Mouse (Mus musculus) CH12.LX (cell line): ENCODE measurements around the gene Gm6871. TPM values are rescaled to one million over a fixed set of nuclear protein-coding genes. Genes with fewer than 3 reads are reported as not detected.

Experiments
- DNase-seq: peaks from one replicate; pipeline ENCODE4 v3.0.0-alpha.2; 2013; ENCODE audit errors: extremely low read depth
- H3K27ac ChIP-seq: 2 replicates; pipeline ENCODE4 v1.5.1; 2012; ENCODE audit warnings: low read depth, mild to moderate bottlenecking, control low read depth, moderate library complexity; ENCODE audit not compliant: insufficient read depth
- H3K27me3 ChIP-seq: replicated peaks from 2 replicates; pipeline ENCODE3; 2012; ENCODE audit warnings: inconsistent platforms
- H3K36me3 ChIP-seq, 2 experiments: replicated peaks in 1 of 2; 2 replicates each; pipeline versions ENCODE3 to v1.6.1; 2012; ENCODE audit warnings: inconsistent platforms in 1 of 2, low read length in 1 of 2, mild to moderate bottlenecking in 1 of 2, mixed read lengths in 1 of 2, moderate library complexity in 1 of 2; ENCODE audit not compliant: control insufficient read depth in 1 of 2, insufficient read depth in 1 of 2
- H3K4me1 ChIP-seq, 2 experiments: 2 replicates each; pipeline ENCODE4 v1.6.1; 2012; ENCODE audit warnings: inconsistent platforms in 1 of 2, moderate library complexity in 1 of 2; ENCODE audit not compliant: insufficient read depth in 2 of 2, control insufficient read depth in 1 of 2
- H3K4me2 ChIP-seq: 2 replicates; pipeline ENCODE4 v1.6.1; 2012; ENCODE audit warnings: low read depth, mild to moderate bottlenecking, control low read depth; ENCODE audit not compliant: poor library complexity, insufficient read depth, severe bottlenecking
- H3K4me3 ChIP-seq, 3 experiments: fragments of 150-350 bp in 1 of 3; sonication (generic) in 1 of 3; replicated peaks in 1 of 3; 2 replicates each; pipeline versions ENCODE3 to v1.5.1; 2011 to 2012; ENCODE audit warnings: low read depth in 2 of 3, low read length in 2 of 3, mild to moderate bottlenecking in 2 of 3, moderate library complexity in 2 of 3, control low read depth in 1 of 3, improper control_type of control experiment in 1 of 3, inconsistent platforms in 1 of 3, mixed read lengths in 1 of 3; ENCODE audit not compliant: poor library complexity in 1 of 3
- H3K79me2 ChIP-seq: replicated peaks from 2 replicates; pipeline ENCODE4 v1.6.1; 2012; ENCODE audit warnings: mild to moderate bottlenecking, moderate library complexity; ENCODE audit not compliant: control insufficient read depth, poor library complexity, insufficient read depth, severe bottlenecking; ENCODE audit errors: extremely low read depth
- H3K9ac ChIP-seq: 2 replicates; pipeline ENCODE4 v1.6.1; 2012; ENCODE audit warnings: low read depth, mild to moderate bottlenecking, control low read depth, moderate library complexity; ENCODE audit not compliant: insufficient read depth
- H3K9me3 ChIP-seq: replicated peaks from 2 replicates; pipeline ENCODE3; 2012; ENCODE audit warnings: low read length, inconsistent platforms, mixed read lengths
- CHD1 ChIP-seq: IDR thresholded peaks from 2 replicates; pipeline ENCODE4 v1.6.1; 2012; ENCODE audit warnings: low read depth, low read length, improper control_type of control experiment, inconsistent platforms
- CHD2 ChIP-seq: IDR thresholded peaks from 2 replicates; pipeline ENCODE4 v1.6.1; 2011; ENCODE audit warnings: low read length, improper control_type of control experiment
- CTCF ChIP-seq, 2 experiments: IDR thresholded peaks in 1 of 2; conservative IDR thresholded peaks in 1 of 2; 2 replicates each; pipeline ENCODE4 v1.5.1; 2011 to 2012; ENCODE audit warnings: low read depth in 2 of 2, low read length in 2 of 2, improper control_type of control experiment in 1 of 2, inconsistent platforms in 1 of 2, mild to moderate bottlenecking in 1 of 2, moderate library complexity in 1 of 2
- EP300 ChIP-seq: IDR thresholded peaks from 2 replicates; pipeline ENCODE4 v1.6.1; 2011; ENCODE audit warnings: low read length, improper control_type of control experiment
- GABPA ChIP-seq: IDR thresholded peaks from 2 replicates; pipeline ENCODE4 v1.6.1; 2012; ENCODE audit warnings: low read depth, low read length, improper control_type of control experiment, inconsistent platforms; ENCODE audit not compliant: insufficient replicate concordance
- HCFC1 ChIP-seq: IDR thresholded peaks from 2 replicates; pipeline ENCODE4 v1.6.1; 2012; ENCODE audit warnings: low read depth, mild to moderate bottlenecking, inconsistent platforms, low read length, improper control_type of control experiment
- IRF4 ChIP-seq: IDR thresholded peaks from 2 replicates; pipeline ENCODE4 v1.6.1; 2014; ENCODE audit warnings: low read depth, mild to moderate bottlenecking, inconsistent platforms, low read length, improper control_type of control experiment
- JUN ChIP-seq: IDR thresholded peaks from 2 replicates; pipeline ENCODE4 v1.6.1; 2011; ENCODE audit warnings: low read depth, mild to moderate bottlenecking, low read length, improper control_type of control experiment, moderate library complexity; ENCODE audit not compliant: insufficient read depth
- KAT2A ChIP-seq: IDR thresholded peaks from 2 replicates; pipeline ENCODE4 v1.6.1; 2012; ENCODE audit warnings: low read length, improper control_type of control experiment, inconsistent platforms; ENCODE audit not compliant: insufficient replicate concordance
- MAX ChIP-seq: IDR thresholded peaks from 2 replicates; pipeline ENCODE4 v1.6.1; 2011; ENCODE audit warnings: low read length, improper control_type of control experiment
- MEF2A ChIP-seq: IDR thresholded peaks from 2 replicates; pipeline ENCODE4 v1.6.1; 2014; ENCODE audit warnings: low read depth, mild to moderate bottlenecking, inconsistent platforms, low read length, improper control_type of control experiment, borderline replicate concordance
- MYC ChIP-seq: IDR thresholded peaks from 2 replicates; pipeline ENCODE4 v1.6.1; 2011; ENCODE audit warnings: low read depth, mild to moderate bottlenecking, improper control_type of control experiment, low read length
- NELFE ChIP-seq: IDR thresholded peaks from 2 replicates; pipeline ENCODE4 v1.6.1; 2011; ENCODE audit warnings: low read depth, low read length, improper control_type of control experiment
- NRF1 ChIP-seq: IDR thresholded peaks from 2 replicates; pipeline ENCODE4 v1.6.1; 2014; ENCODE audit warnings: low read depth, mild to moderate bottlenecking, inconsistent platforms, low read length, improper control_type of control experiment, moderate library complexity
- POLR2A ChIP-seq: IDR thresholded peaks from 2 replicates; pipeline ENCODE4 v1.6.1; 2011; ENCODE audit warnings: low read depth, mild to moderate bottlenecking, improper control_type of control experiment, low read length
- POLR2AphosphoS2 ChIP-seq: IDR thresholded peaks from 2 replicates; pipeline ENCODE4 v1.6.1; 2011; ENCODE audit warnings: low read depth, low read length, improper control_type of control experiment
- SIN3A ChIP-seq: IDR thresholded peaks from 2 replicates; pipeline ENCODE4 v1.6.1; 2012; ENCODE audit warnings: low read length, improper control_type of control experiment, inconsistent platforms
- SMC3 ChIP-seq: IDR thresholded peaks from 2 replicates; pipeline ENCODE4 v1.6.1; 2011; ENCODE audit warnings: low read depth, low read length, improper control_type of control experiment
- TBP ChIP-seq: conservative IDR thresholded peaks from 2 replicates; pipeline ENCODE4 v1.6.1; 2011; ENCODE audit warnings: low read depth, low read length, improper control_type of control experiment
- UBTF ChIP-seq: IDR thresholded peaks from 2 replicates; pipeline ENCODE4 v1.6.1; 2012; ENCODE audit warnings: low read depth, mild to moderate bottlenecking, inconsistent platforms, low read length, improper control_type of control experiment, moderate library complexity
- ZC3H11A ChIP-seq: IDR thresholded peaks from 2 replicates; pipeline ENCODE4 v1.6.1; 2012; ENCODE audit warnings: low read depth, mild to moderate bottlenecking, inconsistent platforms, low read length, improper control_type of control experiment
- ZKSCAN1 ChIP-seq: IDR thresholded peaks from 2 replicates; pipeline ENCODE4 v1.6.1; 2012; ENCODE audit warnings: low read depth, inconsistent platforms, low read length, improper control_type of control experiment, borderline replicate concordance
- ZNF384 ChIP-seq: IDR thresholded peaks from 2 replicates; pipeline ENCODE4 v1.6.1; 2012; ENCODE audit warnings: low read depth, low read length, improper control_type of control experiment, inconsistent platforms
- dilution Hi-C: fragments of 300-500 bp; cut with MboI; formaldehyde crosslinking; loops from 2 replicates; pipeline ENCODE4 v1.14.3; 2020; ENCODE audit warnings: low sequenced_read_pairs; ENCODE audit not compliant: extremely low pct_unique_long_range_greater_than_20kb, extremely low pct_ligation_motif_present
- in situ Hi-C: fragments of 300-500 bp; cut with MboI; formaldehyde crosslinking; loops from 3 replicates; pipeline ENCODE4 v1.14.3; 2019; ENCODE audit warnings: low sequenced_read_pairs, low pct_ligation_motif_present, low pct_unique_long_range_greater_than_20kb, mixed read lengths
- polyA plus RNA-seq: library from polyadenylated mRNA; unstranded; fragments of >175 nt; gene quantifications from 2 replicates; pipeline ENCODE4 v1.2.1, GENCODE M21; 2012; ENCODE audit warnings: low read depth; ENCODE audit not compliant: insufficient read length
- total RNA-seq, 2 experiments: library from RNA; depleted of rRNA; stranded (reverse); fragments of 300-350 nt in 1 of 2; fragments of >200 nt in 1 of 2; gene quantifications; 2 replicates each; pipeline ENCODE4 v1.2.3; 2012 to 2014

Gm6871 gene
- total and polyA plus RNA-seq, 3 experiments: not detected

DNA sequence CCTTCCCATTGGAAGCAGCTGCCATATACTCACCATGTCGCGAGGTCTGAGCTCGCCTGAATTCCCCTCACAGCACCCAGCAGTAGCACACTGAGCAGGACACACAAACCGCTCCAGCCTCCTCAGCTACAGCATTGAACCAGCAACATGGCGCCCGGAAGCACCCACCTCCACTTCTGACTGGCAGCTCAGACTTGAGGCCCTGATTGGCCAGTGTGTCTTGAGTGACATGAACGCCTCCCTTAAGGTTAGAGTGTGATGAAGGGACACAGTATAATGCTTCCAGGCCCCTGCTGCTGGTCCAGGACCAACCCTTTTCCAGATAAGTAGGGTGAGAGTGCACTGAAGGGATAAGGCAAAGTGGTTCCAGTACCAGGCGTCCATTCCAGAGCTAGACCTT lies 12.8 kb downstream of the Gm6871 start:
- in situ Hi-C loops: no loop called here
- Histone ChIP-seq H3K27ac (no peak overlapping the region), H3K79me2 (no peaks in the 10 kb centered on the region), H3K36me3 (no peaks in the 10 kb centered on the region), H3K4me3 (no peak overlapping the region), H3K27me3 (no peaks in the 10 kb centered on the region)
- no peak for DNase-seq
- dilution Hi-C loops: no loop called here
- TF ChIP-seq MYC: no peak
- no peak for TF ChIP-seq EP300
- no peak for TF ChIP-seq CHD2
- TF ChIP-seq NELFE: no peak
- no peak for TF ChIP-seq POLR2AphosphoS2
- TF ChIP-seq ZC3H11A: no peak
- TF ChIP-seq MEF2A: no peak
- TF ChIP-seq GABPA: no peak
- TF ChIP-seq, all 38 proteins: peak for 0
- Histone ChIP-seq H3K4me2 (no peak overlapping the region), H3K4me1 (no peaks in the 10 kb centered on the region), H3K9me3 (no peaks in the 10 kb centered on the region), H3K9ac (no peak overlapping the region)

DNA sequence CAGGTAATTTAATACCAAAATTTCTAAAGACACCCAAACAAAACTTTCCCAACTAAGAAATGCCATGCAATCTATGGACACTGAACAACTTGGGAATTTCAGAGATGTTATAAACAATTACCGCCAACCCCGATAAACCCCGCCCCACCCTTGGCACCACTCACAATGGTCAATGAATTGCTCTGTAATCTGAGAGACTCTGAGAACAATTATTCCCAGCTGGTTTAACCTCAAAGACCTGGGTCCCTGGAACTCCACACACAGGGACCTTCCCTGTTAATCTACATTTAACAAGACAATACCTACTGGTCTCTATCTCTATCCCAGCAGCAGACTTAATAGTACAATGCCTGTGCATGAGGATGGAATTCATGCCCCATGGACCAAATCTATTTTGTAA lies 60.8 kb downstream of the Gm6871 start:
- TF ChIP-seq SIN3A (no peak), POLR2AphosphoS2 (no peak), UBTF (no peak), KAT2A (no peak), SMC3 (no peak), HCFC1 (no peak), MAX (no peak), POLR2A (no peak), JUN (no peak), GABPA (no peak), CTCF (conservative IDR thresholded peaks at IDR 0.05 in 1 of 2, IDR thresholded peaks at IDR 0.05 in 1 of 2; ENCODE audit: low read depth in 2 of 2, low read length in 2 of 2) (no peak), ZNF384 (no peak), ZKSCAN1 (no peak), IRF4 (no peak), NRF1 (no peak), CHD1 (no peak), TBP (no peak)
- in situ Hi-C loops: loop anchor here (25.0 kb wide), 1 partner anchor 175 kb away; no protein-coding TSS in a partner anchor
- no peaks in the 10 kb centered on the region for H3K4me1 ChIP-seq
- dilution Hi-C loops: no loop called here
- no peak overlapping the region for H3K27ac ChIP-seq
- H3K36me3 ChIP-seq: no peaks in the 10 kb centered on the region
- H3K4me3 ChIP-seq: no peak overlapping the region
- no peaks in the 10 kb centered on the region for H3K79me2 ChIP-seq
- H3K9me3 ChIP-seq: no peaks in the 10 kb centered on the region
- peaks cover 4% of the 10 kb centered on the region for H3K27me3 ChIP-seq
- no peak overlapping the region for H3K9ac ChIP-seq
- H3K4me2 ChIP-seq: no peak overlapping the region
- DNase-seq: no peak
